Mouse (Mus musculus) stomach, postnatal 0 days (tissue): ENCODE results near the gene Lsm2.

Experiments
- CTCF ChIP-seq: IDR thresholded peaks from 2 replicates; pipeline ENCODE4 v1.5.1; 2016; ENCODE audit warnings: antibody characterized with exemption, low read depth, mild to moderate bottlenecking, moderate library complexity
- EP300 ChIP-seq: optimal IDR thresholded peaks from 2 replicates; pipeline ENCODE3; 2016; ENCODE audit warnings: antibody characterized with exemption

- TF ChIP-seq CTCF (no peak), EP300 (no peak)
These were observed 46.8 kb upstream of the Lsm2 start for GRCm38 (mm10) chr17:34934830-34935229.
